In genomic region chr16:22121109-22121508, GRCm38 (mm10) we compare ENCODE assay signal across 13 mouse cellular contexts. TPM values are rescaled to one million over a fixed set of nuclear protein-coding genes. Genes with fewer than 3 reads are reported as not detected.
DNase-seq lines count a peak whose midpoint lies in the region; ATAC-seq and TF ChIP-seq lines count a peak whose summit lies in the region.
"Had no signal": no experiment of that assay in that cellular context is flagged by ENCODE, and none has a peak within 500 bp of the region (broad histone marks: within the 10 kb centered on the region; RNA-seq: fewer than 3 reads in every experiment).

No protein-coding gene starts in this region.

- peaks cover 5% of the 10 kb centered on the region; the same call in 1 of the 2 replicates for H3K36me3 ChIP-seq in intestine, postnatal 0 days (ENCODE audit: control insufficient read depth, insufficient read depth)

- H3K4me3 ChIP-seq in lung, adult 2 months (replicated peaks; ENCODE audit: extremely low read depth, low read depth, low read length): no peak overlapping the region
- no peak overlapping the region for H3K4me3 ChIP-seq in intestine, postnatal 0 days (ENCODE audit: low read depth, low read length)
- H3K4me3 ChIP-seq: forebrain, embryonic 13.5 days had no signal

- no peak for TF ChIP-seq POLR2A in lung, adult 2 months (IDR thresholded peaks at IDR 0.05; ENCODE audit: borderline replicate concordance, extremely low read depth, low read depth, low read length)

- 73% methylated on average over 8 of the region's 8 CpGs for WGBS in lung, adult 2 months
- WGBS in intestine, postnatal 0 days: 85% methylated on average over 8 of the region's 8 CpGs

- no peaks in the 10 kb centered on the region for H3K9me3 ChIP-seq in intestine, postnatal 0 days (ENCODE audit: control insufficient read depth)
- H3K9me3 ChIP-seq: forebrain, embryonic 13.5 days had no signal

- ATAC-seq in intestine, postnatal 0 days: no peak
- ATAC-seq: forebrain, embryonic 13.5 days had no signal

- H3K27ac ChIP-seq in intestine, postnatal 0 days (ENCODE audit: low read depth, low read length): no peak overlapping the region
- H3K27ac ChIP-seq: forebrain, embryonic 13.5 days had no signal

- peak; percentile 8 to 16 for DNase-seq in lung, adult 18-20 months
- DNase-seq in lung, adult 2 months: no peak
- peak; percentile 87 for DNase-seq in brain, adult 2 months (ENCODE audit: low read depth, low spot score)
- peak; percentile 50 to 64 for DNase-seq in heart, postnatal 10 days
- peak; percentile 31 to 33 for DNase-seq in right cerebral cortex, postnatal 10 days (ENCODE audit: low spot score in 2 of 2)
- no peak for DNase-seq in thymus, postnatal 10 days (ENCODE audit: low spot score in 2 of 2)
- DNase-seq: embryo, embryonic 11 days; kidney, postnatal 4 days; lung, embryonic 14.5 days; spleen, adult 18-20 months; thymus, postnatal 36 days had no signal

- no peak overlapping the region for H3K4me2 ChIP-seq in intestine, postnatal 0 days (replicated peaks; ENCODE audit: low read depth)
- H3K4me2 ChIP-seq: forebrain, embryonic 13.5 days; lung, embryonic 14.5 days had no signal

- H3K9ac ChIP-seq in intestine, postnatal 0 days (ENCODE audit: low read depth, low read length): no peak overlapping the region
- H3K9ac ChIP-seq: forebrain, embryonic 13.5 days; lung, embryonic 14.5 days had no signal

- H3K4me1 ChIP-seq in lung, adult 2 months (ENCODE audit: control insufficient read depth, insufficient read depth, low read length): no peaks in the 10 kb centered on the region
- H3K4me1 ChIP-seq in intestine, postnatal 0 days (replicated peaks; ENCODE audit: control insufficient read depth, insufficient read depth, low read length): no peaks in the 10 kb centered on the region; the same call in 1 of the 2 replicates
- H3K4me1 ChIP-seq: forebrain, embryonic 13.5 days had no signal

- H3K27me3 ChIP-seq in intestine, postnatal 0 days (replicated peaks; ENCODE audit: control insufficient read depth, insufficient read depth, low read length): no peaks in the 10 kb centered on the region
- H3K27me3 ChIP-seq: forebrain, embryonic 13.5 days had no signal

- no peak for TF ChIP-seq CTCF in lung, adult 2 months (IDR thresholded peaks at IDR 0.05; ENCODE audit: insufficient read depth, low read length)
- TF ChIP-seq CTCF in intestine, postnatal 0 days (IDR thresholded peaks at IDR 0.05; ENCODE audit: low read depth): no peak

- intact Hi-C loops in heart, postnatal 10 days (cut with DNase I): loop anchor here (5.0 kb wide), 1 partner anchor 284 kb away; no protein-coding TSS in a partner anchor

RNA-seq across cellular contexts. Expression of gene Igf2bp2, which starts 42.0 kb away (rescaled TPM):
- polyA plus RNA-seq in lung, adult 2 months (2012; rRNA removed): 3.4 and 5.0 TPM in 2 replicates
- total RNA-seq in heart, postnatal 10 days (2021): 10 to 100 TPM; 11.6 to 20.0 TPM
- polyA plus RNA-seq in intestine, postnatal 0 days (2015; fragmentation: Nextera tagmentation; extraction: Ambion mirVana): 38.7 and 40.3 TPM in 2 replicates

Comparison
In these comparisons a context has a peak if more than half of its experiments do, and no peak if none do; other contexts are left out.
1. DNase-seq: peak in lung, adult 18-20 months (2 of 2), brain, adult 2 months (single experiment), heart, postnatal 10 days (2 of 2) and right cerebral cortex, postnatal 10 days (2 of 2); none in lung, adult 2 months (single experiment) and thymus, postnatal 10 days (0 of 2).